Mouse (Mus musculus) kidney, postnatal 0 days (tissue): ENCODE results near the gene Olfr881. TPM values are rescaled to one million over a fixed set of nuclear protein-coding genes. Genes with fewer than 3 reads are reported as not detected.

Experiments
- ATAC-seq: fragments of 200-750 bp; cut with Nextera tagmentation; replicated peaks from 2 replicates; pipeline ENCODE4 v1.8.0; 2017; ENCODE audit warnings: low read depth, moderate number of reproducible peaks, moderate TSS enrichment, moderate library complexity; ENCODE audit not compliant: low FRiP score
- DNase-seq: peaks from one replicate; pipeline ENCODE4 v3.0.0-alpha.2; 2016; ENCODE audit warnings: low spot score
- H3K27ac ChIP-seq: fragments of 300-500 bp; sonication (generic); 2 replicates; pipeline ENCODE4 v1.5.1; 2014; ENCODE audit warnings: mild to moderate bottlenecking
- H3K27me3 ChIP-seq: fragments of 300-500 bp; sonication (generic); 2 replicates; pipeline ENCODE4 v1.6.1; 2014; ENCODE audit warnings: low read length, mixed read lengths; ENCODE audit not compliant: insufficient read depth
- H3K36me3 ChIP-seq: fragments of 300-500 bp; sonication (generic); 2 replicates; pipeline ENCODE4 v1.6.1; 2014; ENCODE audit warnings: low read length, mixed read lengths; ENCODE audit not compliant: insufficient read depth
- H3K4me1 ChIP-seq: fragments of 300-500 bp; sonication (generic); replicated peaks from 2 replicates; pipeline ENCODE4 v1.6.1; 2014; ENCODE audit warnings: antibody characterized with exemption, low read length, mixed read lengths; ENCODE audit not compliant: insufficient read depth
- H3K4me2 ChIP-seq: fragments of 300-500 bp; sonication (generic); 2 replicates; pipeline ENCODE4 v1.6.1; 2014; ENCODE audit warnings: mild to moderate bottlenecking, low read length, moderate library complexity, mixed read lengths
- H3K4me3 ChIP-seq: fragments of 300-500 bp; sonication (generic); replicated peaks from 2 replicates; pipeline ENCODE4 v1.5.1; 2014; ENCODE audit warnings: low read depth, low read length
- H3K9ac ChIP-seq: fragments of 300-500 bp; sonication (generic); 2 replicates; pipeline ENCODE4 v1.6.1; 2014; ENCODE audit warnings: low read depth, low read length
- H3K9me3 ChIP-seq: fragments of 300-500 bp; sonication (generic); replicated peaks from 2 replicates; pipeline ENCODE4 v1.6.1; 2016; ENCODE audit warnings: low read length, inconsistent platforms, mixed read lengths
- CTCF ChIP-seq: IDR thresholded peaks from 2 replicates; pipeline ENCODE4 v1.5.1; 2016; ENCODE audit warnings: antibody characterized with exemption, low read depth, mild to moderate bottlenecking, moderate library complexity
- WGBS: fragments of 180-500 bp; shearing (Covaris S2); extraction: QIAGEN DNeasy Blood & Tissue Kit; methylation state at CpG from one replicate; pipeline ENCODE4 v1.1.7; 2014; 5-methylcytosine and 5-hydroxymethylcytosine counted together
- polyA plus RNA-seq: library from polyadenylated mRNA; unstranded; fragments of >200 nt; fragmentation: Nextera tagmentation; extraction: Ambion mirVana; gene quantifications from 2 replicates; pipeline ENCODE4 v1.2.1, GENCODE M21; 2015

Olfr881 gene
- not detected in 2 replicates for polyA plus RNA-seq

DNA sequence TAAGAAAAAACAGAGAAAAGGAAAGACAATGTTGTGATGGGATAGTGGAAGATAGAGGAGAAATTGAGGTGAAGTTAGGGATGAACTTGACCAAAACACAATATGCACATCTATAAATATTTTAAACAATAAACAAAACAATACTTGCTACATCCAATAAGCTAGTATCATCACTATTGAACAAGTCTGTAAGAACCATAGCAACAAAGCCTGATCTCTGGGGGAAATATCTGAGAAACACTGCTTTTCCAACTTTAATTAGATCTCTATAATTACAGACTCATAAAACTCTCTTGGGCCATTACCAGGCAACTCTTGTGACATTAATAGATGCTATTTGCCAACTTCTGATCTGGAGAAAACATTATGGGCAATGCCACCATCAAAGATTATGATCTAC lies at the start of gene Olfr881:
Gene Olfr881, plus strand, starts transcription at position 301 of the 400 bp plus-strand sequence.
- no peak within 1 kb of the TSS for H3K27ac ChIP-seq
- no peak for TF ChIP-seq CTCF
- no peaks in the 10 kb centered on the region for H3K36me3 ChIP-seq
- H3K9ac ChIP-seq: no peak within 1 kb of the TSS
- H3K4me1 ChIP-seq: no peaks in the 10 kb centered on the region
- H3K4me3 ChIP-seq: no peak within 1 kb of the TSS
- H3K4me2 ChIP-seq: no peak within 1 kb of the TSS
- no peaks in the 10 kb centered on the region for H3K27me3 ChIP-seq
- ATAC-seq (no peak), DNase-seq (no peak)
- H3K9me3 ChIP-seq: no peaks in the 10 kb centered on the region

DNA sequence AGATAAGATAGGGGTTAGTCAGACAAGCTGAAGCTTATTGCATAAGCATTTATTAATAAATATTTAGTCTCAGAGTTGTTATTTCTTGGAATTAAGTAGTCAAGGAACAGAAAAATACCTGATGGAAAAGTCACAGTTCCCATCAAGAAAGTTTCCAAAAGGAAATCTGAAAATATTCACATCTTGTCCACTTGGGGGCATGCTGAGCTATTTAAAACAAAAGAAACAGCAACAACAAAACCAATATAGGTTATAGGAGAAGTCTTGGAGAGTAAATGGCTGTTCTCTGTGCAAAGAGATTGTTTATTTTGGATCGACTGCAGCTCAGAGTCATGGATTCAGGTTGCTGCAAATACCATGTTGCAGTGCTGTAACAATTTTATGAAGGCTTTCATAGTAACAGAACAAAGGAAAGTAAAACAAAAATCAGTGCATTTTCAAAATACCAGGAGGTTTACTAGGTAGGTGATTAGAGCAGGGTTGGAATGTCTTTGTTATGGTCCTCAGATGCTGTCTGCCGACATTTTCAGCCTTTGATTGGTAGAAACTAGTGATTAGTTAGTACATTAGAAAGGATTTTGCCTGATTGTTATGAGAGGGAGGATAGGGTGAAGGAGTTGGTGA lies 7.1 kb downstream of the Olfr881 start:
- peak; percentile 50 for TF ChIP-seq CTCF
- Histone ChIP-seq H3K4me3 (no peak overlapping the region), H3K4me2 (no peak overlapping the region), H3K36me3 (no peaks in the 10 kb centered on the region), H3K4me1 (no peaks in the 10 kb centered on the region), H3K27ac (no peak overlapping the region), H3K27me3 (no peaks in the 10 kb centered on the region), H3K9me3 (no peaks in the 10 kb centered on the region), H3K9ac (no peak overlapping the region)
- no peak for ATAC-seq
- 27% methylated on average over 2 of the region's 2 CpGs for WGBS
- peak; percentile 35 for DNase-seq

DNA sequence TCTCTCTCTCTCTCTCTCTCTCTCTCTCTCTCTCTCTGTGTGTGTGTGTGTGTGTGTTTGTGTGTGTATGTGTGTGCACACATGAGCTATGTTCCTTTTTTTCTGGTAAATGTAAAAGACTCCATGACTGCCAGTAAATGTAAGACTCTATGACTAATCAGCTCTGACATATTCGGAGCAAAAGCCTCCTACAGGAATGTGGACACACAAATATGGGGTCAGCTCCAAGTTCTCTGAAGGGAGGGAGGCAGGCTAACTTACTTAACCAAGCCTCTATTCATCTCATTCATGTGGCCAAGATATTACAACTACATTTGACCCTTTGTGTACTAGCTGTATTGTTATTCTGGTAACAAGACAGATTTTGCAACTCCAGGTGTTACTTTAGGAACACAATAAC lies 8.4 kb downstream of the Olfr881 start:
- no peak for TF ChIP-seq CTCF
- no peaks in the 10 kb centered on the region for H3K9me3 ChIP-seq
- ATAC-seq (no peak), DNase-seq (no peak)
- no peak overlapping the region for H3K4me2 ChIP-seq
- H3K4me3 ChIP-seq: no peak overlapping the region
- WGBS: 58% methylated on average over 1 of the region's 1 CpGs
- H3K27me3 ChIP-seq: no peaks in the 10 kb centered on the region
- no peaks in the 10 kb centered on the region for H3K36me3 ChIP-seq
- no peak overlapping the region for H3K27ac ChIP-seq
- no peaks in the 10 kb centered on the region for H3K4me1 ChIP-seq
- H3K9ac ChIP-seq: no peak overlapping the region

DNA sequence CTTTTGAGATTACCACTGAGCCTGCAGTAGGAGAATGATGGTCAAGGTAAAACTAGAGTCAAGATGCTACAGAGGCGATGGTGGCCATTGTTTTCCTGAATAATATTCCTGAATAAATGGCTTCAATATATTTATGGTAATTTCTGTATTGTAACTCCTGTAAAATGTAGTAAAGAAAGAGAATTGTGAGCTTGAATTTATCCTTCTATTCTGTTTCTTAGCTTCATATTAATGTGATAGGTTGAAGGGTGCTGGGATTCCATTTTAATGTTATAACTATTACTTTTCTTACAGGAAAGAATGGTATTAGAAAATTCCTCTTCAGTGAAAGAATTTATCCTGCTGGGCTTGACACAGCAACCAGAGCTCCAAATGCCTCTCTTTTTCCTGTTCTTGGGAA lies 33.9 kb downstream of the Olfr881 start, which contains the start of gene Olfr883:
Gene Olfr883, plus strand, starts transcription at position 301 of the 400 bp plus-strand sequence.
- no peaks in the 10 kb centered on the region for H3K27me3 ChIP-seq
- H3K4me3 ChIP-seq: no peak within 1 kb of the TSS
- H3K4me2 ChIP-seq: no peak within 1 kb of the TSS
- TF ChIP-seq CTCF: no peak
- no peak within 1 kb of the TSS for H3K9ac ChIP-seq
- ATAC-seq (no peak), DNase-seq (no peak)
- H3K27ac ChIP-seq: no peak within 1 kb of the TSS
- no peaks in the 10 kb centered on the region for H3K9me3 ChIP-seq
- WGBS: 70% methylated on average over 1 of the region's 1 CpGs
- H3K36me3 ChIP-seq: no peaks in the 10 kb centered on the region
- no peaks in the 10 kb centered on the region for H3K4me1 ChIP-seq

Other genes with a start within 250 kb of the Olfr881 start
- not detected in 2 replicates for gene Olfr874, start 246.7 kb upstream of the Olfr881 start, polyA plus RNA-seq
- 0.05 and 0.22 TPM in 2 replicates for gene Olfr875, start 220.0 kb upstream of the Olfr881 start, polyA plus RNA-seq
- not detected in 2 replicates for gene Olfr876, start 188.8 kb upstream of the Olfr881 start, polyA plus RNA-seq
- not detected in 2 replicates for gene Olfr877, start 137.6 kb upstream of the Olfr881 start, polyA plus RNA-seq
- not detected in 2 replicates for gene Olfr145, start 95.1 kb upstream of the Olfr881 start, polyA plus RNA-seq
- not detected in 2 replicates for gene Olfr878, start 74.0 kb upstream of the Olfr881 start, polyA plus RNA-seq
- gene Olfr883, start 34.0 kb downstream of the Olfr881 start, polyA plus RNA-seq: not detected in 2 replicates
- not detected in 2 replicates for gene Olfr884, start 54.7 kb downstream of the Olfr881 start, polyA plus RNA-seq
- not detected in 2 replicates for gene Olfr885, start 69.5 kb downstream of the Olfr881 start, polyA plus RNA-seq
- gene Olfr887, start 92.2 kb downstream of the Olfr881 start, polyA plus RNA-seq: not detected in 2 replicates
- not detected in 2 replicates for gene Olfr888, start 116.3 kb downstream of the Olfr881 start, polyA plus RNA-seq
- gene Olfr889, start 123.4 kb downstream of the Olfr881 start, polyA plus RNA-seq: 0.03 TPM in 1 of 2 replicates, not detected in the other
- not detected in 2 replicates for gene Olfr890, start 150.7 kb downstream of the Olfr881 start, polyA plus RNA-seq
- gene Olfr891, start 189.0 kb downstream of the Olfr881 start, polyA plus RNA-seq: not detected in 2 replicates
- not detected in 2 replicates for gene Olfr893, start 216.5 kb downstream of the Olfr881 start, polyA plus RNA-seq
- not detected in 2 replicates for gene Olfr894, start 226.2 kb downstream of the Olfr881 start, polyA plus RNA-seq